Mouse (Mus musculus) fibroblast of lung, adult 2 months (primary cell): Measurements from ENCODE around the gene Casz1.

ENCODE experiments used
- DNase-seq: peaks from one replicate; pipeline ENCODE4 v3.0.0-alpha.2; 2011; ENCODE audit warnings: low read depth

Gene Casz1

DNA sequence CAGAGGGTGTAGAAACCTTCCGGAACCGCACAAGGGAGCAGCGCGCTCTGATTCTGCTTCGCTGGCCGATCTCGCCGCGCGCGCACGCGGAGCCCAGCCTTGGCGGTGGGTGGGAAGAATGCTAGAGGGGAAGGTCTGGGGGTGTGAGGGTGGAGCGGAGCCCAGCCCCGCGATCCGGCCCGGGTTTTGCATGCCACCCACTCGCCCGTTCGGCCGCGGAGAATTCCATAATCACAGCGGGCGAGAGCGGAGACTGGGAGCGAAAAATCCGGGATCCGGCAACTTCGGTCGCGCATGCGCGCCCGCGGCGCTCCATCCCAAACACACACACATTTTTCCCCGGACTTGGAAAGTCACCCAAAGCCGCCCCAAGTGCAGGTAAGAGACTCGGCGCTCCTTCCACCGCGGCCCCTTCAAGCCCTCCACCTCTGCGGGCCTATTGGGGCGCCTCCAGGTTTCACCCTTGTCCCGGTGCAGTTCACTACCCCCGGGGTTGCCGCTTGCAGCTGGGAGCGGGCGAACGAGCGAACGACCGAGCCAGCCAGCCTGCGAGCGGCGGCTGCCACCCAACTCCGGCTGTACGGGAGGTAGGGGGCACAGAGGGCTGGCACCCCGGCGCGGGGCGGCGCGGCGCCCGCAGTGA, at the start of gene Casz1:
Gene Casz1 (plus strand): TSS at position 293 of the 643 bp plus-strand sequence.
- peak; percentile 37 for DNase-seq

DNA sequence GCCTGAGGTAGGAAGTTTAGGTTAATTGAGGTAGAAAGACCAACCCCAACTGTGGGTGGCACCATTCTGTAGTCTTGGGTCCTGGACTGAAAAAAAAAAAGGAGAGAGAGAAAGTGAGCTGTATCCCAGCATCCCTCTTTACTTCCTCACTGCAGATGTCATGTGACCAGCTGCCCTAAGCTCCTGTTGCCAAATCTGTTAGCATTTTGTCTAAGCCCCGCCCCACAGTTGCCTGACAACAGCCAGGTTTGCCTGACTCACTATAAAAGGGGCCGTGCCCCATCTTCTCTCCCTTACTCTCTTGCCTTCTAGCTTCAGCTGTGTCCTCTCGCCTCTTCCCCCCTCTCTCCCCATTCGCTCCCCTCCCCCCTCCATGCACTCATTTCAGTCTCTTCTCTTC, 45.4 kb upstream of the Casz1 start:
- no peak for DNase-seq

DNA sequence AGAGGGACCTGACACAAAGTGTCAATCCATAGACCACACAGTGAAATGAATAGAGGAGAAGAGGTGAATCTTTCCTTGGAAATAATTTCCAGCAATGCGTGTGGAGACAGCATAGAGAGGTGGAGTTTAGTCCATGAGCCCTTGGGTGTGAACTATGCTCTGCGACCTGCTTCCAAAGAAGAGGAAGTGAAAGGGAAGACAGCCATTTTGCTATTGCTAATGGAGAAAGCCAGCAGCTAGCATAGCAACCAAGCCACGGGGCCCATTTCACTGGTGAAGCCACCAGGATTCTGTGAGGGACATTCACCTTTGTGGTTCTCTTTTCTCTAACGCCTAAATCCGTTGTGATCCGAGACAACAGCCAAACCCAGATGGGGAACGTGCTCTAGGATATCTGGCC, 44.1 kb upstream of the Casz1 start:
- no peak for DNase-seq

DNA sequence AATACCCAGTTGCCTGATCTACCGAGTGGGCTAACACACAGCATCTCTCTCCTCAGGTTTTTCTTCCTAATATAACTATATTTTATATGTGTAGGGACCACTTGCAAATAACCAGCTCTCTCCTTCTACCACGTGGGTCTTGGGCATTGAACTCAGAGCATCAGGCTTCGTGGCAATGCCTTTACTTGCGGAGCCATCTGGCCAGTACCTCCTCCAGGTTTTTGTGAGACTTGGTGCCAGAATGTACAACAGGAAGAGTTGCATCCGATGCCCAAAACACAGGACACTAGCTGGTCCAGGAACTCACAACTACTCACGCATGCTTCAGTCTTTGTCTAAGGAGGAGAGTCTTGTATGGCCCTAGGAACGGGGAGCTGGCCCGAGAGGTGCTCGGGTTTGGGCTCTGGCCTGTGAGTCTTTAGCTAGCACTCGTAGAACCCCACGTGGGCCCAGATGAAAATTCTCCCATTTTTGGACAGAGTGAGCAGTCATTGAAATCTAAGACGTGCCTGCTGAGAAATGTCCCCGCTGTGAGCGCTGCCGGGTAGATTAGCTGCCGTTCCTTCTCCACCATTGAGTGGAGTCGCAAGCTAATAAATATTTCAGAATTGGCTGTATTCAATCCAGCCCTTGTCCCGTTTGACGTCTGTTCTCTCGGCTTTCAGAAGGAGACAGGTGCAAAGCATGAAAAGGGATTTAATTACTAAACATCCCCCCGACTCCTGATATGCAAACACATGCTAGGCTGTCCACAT, 38.0 kb upstream of the Casz1 start:
- DNase-seq = no peak

DNA sequence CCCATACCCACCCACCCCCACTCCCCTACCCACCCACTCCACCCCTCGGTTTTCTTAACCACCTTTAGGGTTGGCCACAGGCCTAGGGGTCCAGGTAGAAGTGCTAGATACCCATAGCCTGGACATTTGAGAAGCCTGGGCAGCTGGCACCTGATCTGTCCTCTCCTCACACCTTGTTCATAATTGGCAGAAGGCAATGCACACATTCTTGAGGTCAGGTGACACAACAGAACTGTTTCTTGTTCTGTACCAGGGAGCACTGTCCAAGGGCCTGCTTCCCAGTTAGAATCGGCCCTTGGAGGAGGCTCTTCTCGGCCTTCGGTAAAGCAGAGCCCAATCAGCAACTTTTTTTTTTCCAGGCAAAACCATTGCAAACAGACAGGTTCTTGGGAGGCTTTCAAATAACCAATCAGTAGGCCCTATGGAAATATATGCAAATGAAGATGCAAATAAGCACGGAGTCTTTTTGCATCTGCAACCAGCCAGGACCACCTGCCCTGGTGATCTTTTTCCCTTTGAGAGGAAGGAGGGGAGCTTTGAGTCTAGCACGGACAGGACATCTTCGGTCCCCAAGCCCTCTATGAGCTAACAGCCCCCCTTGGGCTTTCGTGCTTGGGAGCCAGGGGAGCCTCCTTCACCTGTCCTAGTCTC, 36.4 kb upstream of the Casz1 start:
- no peak for DNase-seq

DNA sequence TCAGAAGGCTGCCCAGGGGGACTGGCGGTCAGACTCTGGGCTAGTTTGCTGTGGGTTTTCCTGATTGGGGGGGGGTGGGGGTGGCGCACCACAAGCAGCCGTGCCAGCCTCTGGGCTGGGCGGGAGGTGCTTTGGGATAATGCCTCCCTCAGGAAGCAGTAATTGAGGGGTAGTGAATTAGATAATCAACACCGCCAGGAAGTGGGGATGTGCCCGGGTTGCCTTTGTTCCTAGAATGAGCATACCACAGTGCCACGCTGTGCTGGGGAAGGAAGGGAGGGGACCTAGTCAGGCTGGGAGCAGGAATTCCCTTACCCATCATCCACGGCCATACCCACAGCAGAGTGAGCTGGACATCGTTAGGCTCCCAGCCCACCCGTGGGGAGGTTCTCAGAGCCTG, 35.6 kb upstream of the Casz1 start:
- DNase-seq = no peak

DNA sequence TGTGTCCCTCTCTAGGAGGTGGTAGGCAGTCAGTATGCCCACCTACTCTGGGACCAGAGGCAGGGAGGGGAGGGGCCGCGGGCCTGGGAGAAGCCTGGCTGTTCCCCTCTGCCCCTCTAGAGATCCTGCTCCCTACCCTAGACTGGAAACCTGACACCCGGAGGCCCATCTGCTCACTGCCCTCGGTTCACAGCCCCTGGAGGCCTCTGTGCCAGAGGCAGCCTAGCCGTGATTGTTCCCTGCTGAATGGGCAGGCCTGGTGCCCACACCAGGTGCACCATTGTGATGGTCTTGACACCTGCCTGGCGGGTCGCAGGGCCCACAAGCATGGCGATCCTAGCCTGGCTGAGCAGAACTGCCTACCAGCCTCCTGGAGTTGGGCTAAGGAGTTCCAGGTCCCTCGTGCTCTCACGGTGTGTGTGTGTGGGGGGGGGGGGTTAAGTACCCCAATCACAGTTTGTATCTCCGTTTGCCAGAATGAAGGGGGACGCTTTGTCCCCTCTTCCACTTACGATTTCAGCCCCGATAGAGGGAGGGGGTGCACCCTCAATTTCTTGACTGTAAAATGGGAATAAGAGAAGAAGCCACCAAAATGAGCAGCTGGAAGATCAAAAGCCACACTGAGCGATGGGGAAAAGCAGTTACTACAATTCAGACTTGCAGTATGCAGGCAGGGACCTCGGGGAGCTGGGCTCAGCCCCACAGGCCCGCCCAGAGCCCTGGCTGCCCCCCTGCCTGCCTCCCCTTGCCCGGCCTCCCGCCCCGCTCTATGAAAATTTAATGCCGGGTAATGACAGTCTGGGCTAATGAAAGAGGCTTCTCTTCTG, 33.4 kb upstream of the Casz1 start:
- no peak for DNase-seq

DNA sequence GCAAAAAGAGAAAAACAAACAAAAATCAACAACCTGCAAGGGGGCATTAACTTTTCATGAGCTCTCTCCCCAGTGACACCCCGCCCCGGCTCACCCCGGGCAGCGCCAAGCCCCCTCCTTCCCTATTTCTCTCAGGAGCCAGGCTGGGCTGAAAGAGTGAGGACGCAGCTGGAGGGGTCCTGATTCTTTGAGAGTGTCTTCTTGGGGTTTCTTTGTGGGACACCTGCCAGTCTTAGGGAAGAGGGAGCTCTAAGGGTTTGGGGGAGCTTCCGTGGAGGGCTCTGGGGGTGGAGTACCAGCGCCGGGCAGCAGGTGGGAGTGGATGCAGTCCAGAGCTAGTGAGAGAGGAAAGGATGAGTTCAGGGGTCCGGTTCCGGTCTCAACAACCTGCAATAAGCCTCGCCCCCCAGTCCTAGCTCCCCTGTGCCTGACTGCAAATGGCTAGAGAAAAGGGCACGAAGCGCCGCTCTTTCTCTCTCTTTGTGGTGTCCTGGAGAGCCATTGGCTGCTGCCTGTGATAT, 32.8 kb upstream of the Casz1 start:
- no peak for DNase-seq

DNA sequence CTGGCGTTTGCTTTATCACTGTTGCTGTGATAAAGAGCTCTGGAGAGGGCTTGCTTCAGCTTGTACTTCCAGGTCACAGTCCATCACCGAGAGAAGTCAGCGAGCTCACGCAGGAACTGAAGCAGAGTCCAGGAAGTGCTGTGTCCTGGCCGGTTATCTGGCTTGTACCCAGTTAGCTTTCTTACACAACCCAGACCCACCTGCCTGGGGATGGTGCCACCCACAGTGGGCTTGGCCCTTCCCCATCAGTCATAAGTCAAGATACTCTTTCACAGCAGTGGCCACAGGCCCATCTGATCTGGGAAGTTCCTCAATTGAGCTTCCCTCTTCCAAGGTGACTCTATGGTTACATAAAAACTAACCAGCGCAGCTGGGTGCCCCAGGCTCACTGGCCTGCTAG, 31.6 kb upstream of the Casz1 start:
- DNase-seq = no peak

DNA sequence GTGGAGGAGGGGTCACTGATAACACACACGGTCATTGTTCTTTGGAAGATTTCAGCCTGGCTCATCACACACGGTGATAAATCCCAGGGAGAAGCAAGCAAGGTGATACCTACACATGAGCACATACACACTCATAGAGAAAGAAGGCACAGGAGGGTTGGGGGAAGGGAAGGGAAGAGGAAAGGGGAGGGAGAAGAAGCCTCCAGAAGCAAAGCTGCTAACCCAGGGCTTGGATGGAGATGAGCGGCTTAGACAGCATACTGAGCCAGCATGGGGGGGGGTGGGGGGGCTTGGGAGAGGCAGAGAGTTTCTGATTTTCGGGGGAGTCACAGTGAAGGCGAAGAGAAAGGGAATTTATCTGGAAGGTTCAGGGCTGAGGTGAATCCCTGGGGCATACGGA, 30.2 kb upstream of the Casz1 start:
- DNase-seq = no peak

DNA sequence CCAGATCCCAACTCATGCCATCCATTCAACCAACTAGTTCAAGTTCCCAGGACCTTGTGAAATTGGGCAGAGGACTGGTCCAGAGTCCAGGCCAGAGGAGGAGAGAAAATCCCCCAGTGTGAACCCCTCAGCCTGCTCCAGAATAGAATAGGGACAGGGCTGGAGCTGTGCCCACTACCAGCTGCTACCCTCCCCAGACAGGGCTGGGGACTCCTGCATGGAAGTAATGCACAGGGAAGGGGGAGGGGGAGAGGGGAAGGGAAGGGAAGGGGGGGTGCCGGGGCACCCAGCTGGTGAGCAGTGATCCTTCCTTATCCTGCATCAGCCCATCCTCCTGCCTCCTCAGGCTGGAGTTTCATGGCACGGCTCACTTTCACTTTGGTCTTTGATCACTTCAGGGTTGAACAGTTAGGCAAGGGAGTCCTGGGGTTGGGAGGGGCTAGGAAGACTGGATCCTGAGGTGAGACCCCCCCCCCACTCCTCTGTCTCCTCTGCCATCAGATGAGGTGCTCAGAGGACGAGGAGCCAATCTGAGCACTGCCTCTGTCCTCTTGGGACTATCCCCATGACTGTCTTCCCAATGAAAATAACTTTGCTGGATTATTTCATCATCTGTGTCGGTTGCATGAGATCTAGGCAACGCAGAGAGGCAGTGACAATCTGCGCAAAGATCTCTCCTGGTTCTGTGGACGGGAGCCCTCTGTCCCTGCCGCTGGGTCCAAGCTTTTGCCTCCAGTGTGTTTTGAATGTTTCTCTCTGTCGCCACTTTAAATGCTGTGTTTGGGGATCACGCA, 28.6 kb upstream of the Casz1 start:
- DNase-seq = no peak

DNA sequence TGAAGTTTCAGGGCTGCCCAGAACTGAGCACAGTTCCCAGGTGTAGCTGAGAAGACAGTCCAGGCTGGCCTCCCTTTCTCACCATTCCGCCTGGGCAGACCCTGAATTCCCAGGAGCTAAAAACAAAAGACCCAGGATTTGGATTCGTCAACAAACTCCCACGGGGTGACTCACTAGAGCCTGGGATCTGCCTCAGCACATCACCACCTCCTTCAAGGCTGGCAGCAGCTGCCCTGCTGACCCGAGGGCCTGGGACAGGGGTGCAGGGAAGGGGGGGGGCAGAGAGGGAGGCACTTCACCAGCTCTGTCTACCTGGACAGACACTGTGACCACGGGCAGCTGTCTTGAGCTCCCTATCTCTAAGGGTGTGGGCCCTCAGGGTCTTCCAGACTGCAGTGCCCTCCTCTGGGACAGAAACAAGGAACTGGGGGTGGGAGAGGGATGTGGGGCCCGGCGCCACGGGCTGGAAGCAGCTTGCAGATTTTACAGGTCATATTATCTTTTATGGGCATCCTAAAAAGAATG, 24.1 kb upstream of the Casz1 start:
- DNase-seq = peak; percentile 22

DNA sequence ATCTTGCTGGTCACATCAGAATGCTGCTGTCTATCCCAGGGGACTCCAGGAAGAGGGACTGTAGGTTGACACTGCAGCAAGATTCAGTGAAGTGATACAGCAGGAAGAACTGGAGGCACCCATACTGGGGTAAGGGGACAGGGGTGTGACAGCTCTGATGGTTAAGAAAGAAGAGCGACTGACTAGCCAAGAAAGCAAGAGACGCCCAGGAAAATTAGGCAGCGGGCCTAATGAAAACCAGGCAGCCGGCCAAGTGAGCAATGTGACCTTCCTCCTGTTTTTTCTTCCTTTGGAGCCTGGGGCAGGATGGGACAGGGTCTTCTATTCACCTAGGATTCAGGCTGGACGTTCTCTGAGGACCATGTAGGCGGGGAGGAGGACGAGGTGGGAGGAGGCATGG, 22.7 kb upstream of the Casz1 start:
- DNase-seq = no peak

DNA sequence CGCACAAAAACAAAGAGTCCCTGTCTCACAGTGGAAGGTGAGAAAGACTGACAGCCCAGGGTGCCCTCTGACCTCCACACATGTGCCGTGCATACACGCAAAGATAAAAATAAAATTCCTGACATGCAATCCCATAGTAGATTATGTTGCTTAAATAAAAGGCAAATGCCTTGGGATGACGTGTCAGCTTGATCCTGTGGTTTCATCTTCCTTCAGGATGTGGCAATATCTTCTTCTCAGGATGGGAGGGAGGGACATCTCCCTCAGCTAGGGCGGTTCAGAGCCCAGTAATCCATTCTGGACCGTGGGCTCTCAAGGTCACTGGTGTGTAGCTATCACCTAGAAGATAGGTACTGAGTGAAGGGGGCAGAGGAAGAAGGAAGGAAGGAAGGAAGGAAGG, 21.3 kb upstream of the Casz1 start:
- no peak for DNase-seq

DNA sequence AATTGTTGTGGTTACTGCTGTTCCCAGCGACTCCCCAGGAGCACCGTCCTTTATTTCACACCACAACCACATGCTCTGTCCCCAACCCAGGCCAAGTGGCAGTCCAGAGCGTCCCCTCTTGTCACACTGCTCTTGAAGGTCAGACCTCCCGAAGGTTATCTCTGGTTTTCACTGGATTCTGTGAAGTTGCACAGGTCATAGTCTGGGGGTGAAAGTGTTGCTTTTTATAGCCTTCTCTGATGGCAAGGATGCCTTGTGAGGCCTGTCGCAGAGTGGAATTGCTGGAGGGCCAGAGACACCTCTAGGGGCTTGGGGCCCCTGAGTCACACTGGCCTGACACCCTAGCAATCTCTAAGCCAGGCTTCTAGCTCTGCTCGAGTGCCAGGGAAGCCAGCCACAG, 20.5 kb upstream of the Casz1 start:
- DNase-seq = no peak

DNA sequence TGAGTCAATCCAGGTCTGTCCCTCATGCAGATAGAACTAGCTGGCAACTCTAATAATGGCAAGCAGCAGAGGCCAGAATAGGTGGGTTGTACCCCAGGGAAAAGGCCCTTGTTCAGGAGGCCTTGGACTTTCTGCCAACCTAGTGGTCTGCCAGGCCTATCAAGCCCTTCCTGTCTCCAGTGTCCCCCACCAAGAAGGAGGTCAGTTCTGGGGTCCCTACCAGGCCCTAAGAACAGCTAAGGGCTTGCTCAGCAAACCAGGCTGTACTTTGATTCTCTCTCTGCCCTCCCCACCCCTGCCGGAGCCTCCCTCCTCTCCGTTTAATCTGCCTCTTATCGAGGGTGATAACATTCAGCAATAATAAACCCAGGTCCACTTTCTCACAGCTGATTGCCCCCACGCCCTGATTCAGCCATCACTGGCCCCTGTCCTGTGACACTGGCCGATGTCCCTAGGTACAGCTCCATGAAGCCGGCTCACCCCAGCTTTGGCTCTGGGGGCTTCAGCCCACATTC, 19.1 kb upstream of the Casz1 start:
- no peak for DNase-seq

DNA sequence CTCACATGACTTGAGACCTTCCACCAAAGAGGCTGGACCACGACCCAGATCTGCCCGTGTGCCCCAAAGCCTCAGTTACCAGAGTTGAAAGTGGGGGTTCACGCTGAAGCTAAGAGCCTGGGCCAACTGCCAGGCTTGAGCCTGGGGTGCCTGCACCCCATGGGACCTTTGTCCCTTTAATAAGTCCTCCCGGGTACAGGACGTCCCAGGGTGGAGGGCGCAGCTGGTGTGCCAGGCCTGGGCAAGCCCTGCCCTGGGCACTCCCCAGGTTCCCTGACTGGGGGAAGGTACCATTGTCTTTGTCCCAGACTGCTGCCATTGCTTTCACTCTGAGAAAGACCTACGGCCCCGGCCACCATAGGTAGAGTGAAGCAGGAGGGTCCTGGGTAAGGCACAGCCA, 18.2 kb upstream of the Casz1 start:
- no peak for DNase-seq

DNA sequence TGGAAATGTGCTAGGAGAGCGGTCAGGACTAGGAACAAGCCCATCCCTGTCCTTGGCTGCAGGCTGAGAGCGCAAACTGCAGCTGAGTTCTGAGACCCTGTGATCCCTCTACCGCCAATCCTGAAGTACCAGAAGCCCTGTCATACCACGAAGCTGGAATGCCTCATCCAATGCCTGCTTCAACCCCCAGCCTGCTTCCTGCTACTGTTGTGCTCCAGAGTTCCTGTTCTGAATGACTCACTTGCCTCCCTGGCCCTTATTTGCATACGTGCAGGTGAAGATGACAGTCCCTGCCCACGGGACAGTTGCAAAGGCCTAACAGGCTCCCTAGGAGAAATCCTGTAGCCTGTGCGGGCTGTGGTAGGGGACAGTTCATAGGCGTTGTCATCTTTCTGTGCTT, 13.3 kb upstream of the Casz1 start:
- no peak for DNase-seq

DNA sequence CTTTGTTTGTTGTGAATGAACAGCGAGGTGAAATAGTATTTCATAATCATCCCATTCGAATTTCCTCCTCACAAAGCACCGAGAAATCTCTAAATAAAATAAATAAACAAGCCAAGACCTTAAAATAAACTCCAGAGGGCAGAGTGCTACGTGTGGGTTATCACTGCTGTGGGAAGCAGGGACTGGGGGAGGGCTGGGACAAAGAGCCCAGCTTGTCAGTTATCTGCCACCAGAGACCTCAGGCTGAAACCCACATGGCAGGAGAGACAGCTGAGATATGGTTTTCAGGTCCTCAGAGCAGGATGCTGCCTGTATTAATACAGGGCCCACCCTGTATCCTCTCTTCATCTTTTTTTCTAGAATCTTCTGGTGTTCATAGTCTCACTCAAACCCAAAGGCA, 9.2 kb upstream of the Casz1 start:
- no peak for DNase-seq

DNA sequence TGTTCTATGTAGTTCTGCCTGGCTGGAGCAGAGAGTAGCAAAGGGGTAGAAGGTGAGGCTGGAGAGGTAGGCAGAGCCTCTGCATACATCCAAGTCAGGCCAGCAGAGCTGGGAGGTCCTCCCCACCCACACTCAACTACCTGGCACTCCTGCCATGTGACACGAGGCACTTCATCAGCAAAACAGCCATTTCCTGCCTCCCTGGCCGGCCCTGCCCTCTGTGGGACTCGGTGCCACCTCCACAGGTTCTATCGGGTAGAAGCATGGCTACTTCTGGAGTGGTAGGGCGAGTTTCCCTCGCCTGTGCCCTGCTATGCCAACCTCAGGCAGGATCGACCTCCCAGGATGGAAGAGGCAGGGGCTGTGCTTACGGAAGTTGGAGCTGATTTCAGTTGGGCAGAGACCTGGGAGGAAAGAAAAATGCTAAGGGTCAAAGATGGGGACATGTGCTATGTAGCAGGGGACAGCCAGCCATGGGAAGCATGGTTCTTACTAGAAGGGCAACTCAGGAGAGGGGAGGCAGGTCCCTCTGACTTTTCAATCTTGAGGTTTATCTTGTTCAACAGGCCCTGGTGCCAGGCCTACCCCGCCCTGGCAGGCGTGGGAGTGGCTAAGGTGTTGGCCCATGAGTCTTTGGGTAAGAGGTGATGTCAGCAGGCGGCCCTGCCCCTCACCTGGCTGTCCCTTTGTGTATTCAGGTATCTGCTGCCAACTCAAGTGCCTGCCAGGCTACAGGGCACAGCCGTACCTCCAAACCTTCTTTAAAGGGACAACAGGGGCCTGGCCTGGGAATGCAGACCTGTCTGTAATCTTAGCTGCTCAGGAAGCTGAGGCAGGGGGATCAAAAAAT, 6.5 kb upstream of the Casz1 start:
- DNase-seq = no peak
